Mouse (Mus musculus) heart, postnatal 10 days (tissue): Measurements from ENCODE around the gene Rfc1. TPM values are rescaled to one million over a fixed set of nuclear protein-coding genes. Genes with fewer than 3 reads are reported as not detected.
"Not testable (repeated sequence)": the region's sequence is repeated elsewhere in the genome, so short reads cannot be mapped to it uniquely, and the experiment has no call there.

Experiments
- DNase-seq, 2 experiments: peaks; one replicate each; pipeline ENCODE4 v3.0.0; 2021
- intact Hi-C: fragments of 180-260 bp; cut with DNase I; formaldehyde crosslinking; loops from one replicate; pipeline ENCODE4 v1.15.1; 2025
- total RNA-seq, 2 experiments: library from RNA; stranded (reverse); gene quantifications; 2 replicates each; pipeline ENCODE4 v1.2.3; 2021

Rfc1 gene
- total RNA-seq, 2 experiments from 2014 or later = 27.3 to 30.5 TPM

DNA sequence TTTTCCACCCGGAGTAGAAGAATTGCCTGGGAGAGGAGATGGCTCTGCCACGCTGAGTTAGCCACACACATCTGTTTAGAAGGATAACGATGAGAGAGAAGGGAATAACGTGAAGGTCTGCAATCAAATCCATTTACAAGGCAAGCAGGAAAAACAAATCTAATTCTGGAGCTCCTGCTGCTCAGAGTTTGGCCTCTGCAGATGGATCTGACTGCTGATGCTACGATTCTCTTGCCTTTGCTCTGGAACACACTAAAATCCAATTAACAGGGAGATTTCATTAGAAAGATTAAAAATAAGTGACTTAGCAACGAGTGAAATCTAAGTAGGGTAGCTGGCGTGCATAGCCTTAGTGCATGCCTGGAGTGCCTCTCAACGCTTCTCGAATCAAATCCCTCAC, 30.0 kb downstream of the Rfc1 start:
- no peak for DNase-seq
- intact Hi-C loops = no loop called here

DNA sequence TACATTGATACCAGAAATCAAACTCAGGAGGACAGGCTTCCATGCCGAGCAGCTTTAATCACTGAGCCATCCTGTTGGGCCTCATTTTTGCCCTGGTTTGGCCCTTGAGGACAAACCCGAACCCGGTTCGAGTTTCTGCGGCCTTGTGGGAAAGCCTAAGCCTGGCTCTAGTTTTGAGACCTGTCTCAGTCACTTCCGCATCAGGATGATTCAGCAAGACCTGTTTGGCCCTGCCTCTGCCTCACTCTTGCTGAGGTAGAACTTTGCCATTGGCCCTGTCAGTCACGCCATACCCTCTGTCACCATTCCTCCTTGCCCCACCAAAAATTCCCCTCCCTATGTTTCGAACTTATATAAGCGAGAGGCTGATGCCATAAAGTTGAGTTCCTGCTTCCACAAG, 35.3 kb downstream of the Rfc1 start:
- intact Hi-C loops = no loop called here
- no peak for DNase-seq

DNA sequence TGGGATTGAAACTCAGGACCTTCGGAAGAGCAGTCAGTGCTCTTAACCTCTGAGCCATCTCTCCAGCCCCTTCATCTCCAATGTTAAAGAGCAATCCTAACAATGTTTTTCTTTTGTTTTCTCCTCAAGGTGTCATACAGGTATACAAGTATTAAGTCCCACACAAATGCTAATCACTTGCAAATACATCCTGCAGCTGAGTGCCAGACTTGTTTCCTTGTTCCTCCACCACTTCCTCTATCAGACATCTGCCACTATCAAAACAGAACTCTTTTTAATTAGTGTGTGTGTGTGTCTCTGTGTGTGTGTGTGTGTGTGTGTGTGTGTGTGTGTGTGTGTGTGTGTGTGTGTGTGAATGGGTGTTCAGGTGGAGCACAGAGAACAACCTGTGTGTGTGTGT, 35.8 kb downstream of the Rfc1 start:
- DNase-seq, intact Hi-C loops: not testable (repeated sequence)

DNA sequence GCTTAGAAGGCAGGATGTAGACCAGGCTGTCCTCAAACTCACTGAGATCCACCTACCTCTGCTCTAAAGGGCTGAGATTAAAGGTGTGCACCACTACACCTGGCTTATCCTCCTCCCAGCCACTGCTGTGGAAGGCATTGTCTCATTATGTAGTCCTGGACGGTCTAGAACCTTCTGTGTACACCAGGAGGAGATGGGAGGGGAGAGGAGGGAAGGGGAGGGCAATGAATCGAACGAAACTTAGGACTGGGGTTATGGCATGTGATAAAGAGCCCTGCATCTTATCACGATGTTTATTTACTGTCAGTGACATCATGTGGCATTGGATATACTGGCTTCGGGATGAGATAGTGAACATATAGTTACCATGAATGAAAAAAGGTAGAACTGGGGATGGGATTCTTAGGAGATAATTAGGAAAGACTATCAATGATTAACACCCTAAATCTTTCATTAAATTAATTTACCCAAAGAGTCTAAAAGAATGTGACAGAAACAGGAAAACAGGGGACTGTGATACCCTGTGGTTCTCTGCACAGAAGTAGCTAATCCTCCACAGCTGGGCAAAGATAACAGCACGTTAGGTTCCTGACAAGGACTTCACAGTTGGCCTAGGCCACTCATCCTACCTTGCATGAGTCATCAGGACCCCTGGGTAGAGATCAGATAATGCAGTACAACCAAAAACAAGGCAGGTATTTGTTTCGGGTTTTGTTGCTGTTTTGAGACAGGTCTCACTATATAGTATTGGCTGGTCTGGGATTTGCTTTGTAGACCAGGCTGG, 37.1 kb downstream of the Rfc1 start:
- intact Hi-C loops = no loop called here
- DNase-seq = no peak

- intact Hi-C loops = no loop called here
- DNase-seq = no peak
These were observed 41.2 kb downstream of the Rfc1 start for GRCm38 (mm10) chr5:65294270-65294669.

GRCm38 (mm10) chr5:65293627-65294026, 41.8 kb downstream of the Rfc1 start:
- intact Hi-C loops = no loop called here
- no peak for DNase-seq

GRCm38 (mm10) chr5:65289009-65289408, 46.5 kb downstream of the Rfc1 start:
- DNase-seq, intact Hi-C loops: not testable (repeated sequence)

GRCm38 (mm10) chr5:65287751-65288701, 47.4 kb downstream of the Rfc1 start:
- no peak for DNase-seq
- intact Hi-C loops = no loop called here

DNA sequence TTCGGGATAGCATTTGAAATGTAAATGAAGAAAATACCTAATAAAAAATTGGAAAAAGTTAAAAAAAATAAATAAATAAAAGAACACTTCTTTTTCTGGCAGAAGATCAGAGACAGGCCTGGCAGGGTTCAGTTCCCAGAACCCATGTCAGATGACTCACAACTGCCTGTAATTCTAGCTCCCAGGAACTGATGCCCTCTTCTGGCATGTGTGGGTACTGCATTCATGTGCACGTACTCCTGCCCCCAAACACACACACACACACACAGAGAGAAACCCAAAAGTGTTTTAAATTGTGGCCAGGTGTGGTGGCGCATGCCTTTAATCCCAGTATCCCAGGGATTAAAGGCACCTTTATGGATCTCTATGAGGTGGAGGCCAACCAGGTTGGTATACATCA, 51.3 kb downstream of the Rfc1 start:
- peak in 1 of 2 experiments; percentile 19 for DNase-seq
- intact Hi-C loops = no loop called here

- no peak for DNase-seq
- intact Hi-C loops = no loop called here
These were observed 54.3 kb downstream of the Rfc1 start for GRCm38 (mm10) chr5:65281216-65281615.

GRCm38 (mm10) chr5:65279133-65279651, 56.3 kb downstream of the Rfc1 start:
- DNase-seq = peak; percentile 6 to 9
- intact Hi-C loops = no loop called here

DNA sequence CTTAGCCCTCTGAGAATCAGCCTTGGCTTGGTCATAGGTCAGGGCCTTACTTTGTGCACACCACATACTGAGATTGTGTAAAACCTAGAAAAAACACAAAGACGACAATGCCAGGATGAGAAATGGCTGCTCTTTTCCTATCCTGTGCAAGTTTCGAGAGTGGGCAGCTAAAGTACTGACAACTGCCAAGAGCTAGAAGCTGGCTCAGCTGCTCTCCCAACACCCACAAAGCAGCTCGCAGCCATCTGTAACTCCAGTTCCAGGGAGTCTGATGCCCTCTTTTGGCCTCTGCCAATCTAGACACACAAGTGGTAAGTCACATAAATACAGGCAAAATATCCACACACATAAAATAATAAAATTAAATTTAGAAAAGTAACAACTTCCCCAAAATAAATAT, 61.5 kb downstream of the Rfc1 start:
- no peak for DNase-seq
- intact Hi-C loops = no loop called here

DNA sequence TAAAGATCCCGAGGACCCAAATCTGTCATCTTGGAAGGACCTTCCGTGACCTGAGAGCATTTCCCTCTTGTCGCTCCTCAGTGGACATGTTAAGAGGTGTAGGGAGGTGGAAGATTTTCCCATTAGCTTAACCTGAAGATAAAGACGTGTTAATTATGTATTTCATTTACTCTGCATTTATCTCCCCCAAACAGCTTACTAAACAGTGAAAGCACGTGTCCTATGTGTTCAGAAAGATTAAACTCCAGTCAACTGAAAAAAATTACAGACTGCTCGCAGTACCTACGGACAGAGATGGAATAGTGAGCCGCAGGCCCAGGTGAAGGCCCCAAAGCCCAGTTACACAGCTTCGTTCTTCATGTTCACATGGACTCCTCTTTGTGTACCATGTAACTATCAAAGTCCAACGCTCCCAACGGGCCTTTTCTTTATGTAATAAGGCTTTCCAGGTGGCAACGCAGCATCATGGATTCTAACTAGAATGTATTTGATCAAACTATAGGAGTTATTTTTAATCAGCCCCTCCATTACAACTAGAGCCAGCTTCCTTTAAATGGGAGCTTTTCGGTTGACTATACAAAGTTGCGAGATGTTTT, 77.5 kb downstream of the Rfc1 start:
- intact Hi-C loops = no loop called here
- DNase-seq = no peak

DNA sequence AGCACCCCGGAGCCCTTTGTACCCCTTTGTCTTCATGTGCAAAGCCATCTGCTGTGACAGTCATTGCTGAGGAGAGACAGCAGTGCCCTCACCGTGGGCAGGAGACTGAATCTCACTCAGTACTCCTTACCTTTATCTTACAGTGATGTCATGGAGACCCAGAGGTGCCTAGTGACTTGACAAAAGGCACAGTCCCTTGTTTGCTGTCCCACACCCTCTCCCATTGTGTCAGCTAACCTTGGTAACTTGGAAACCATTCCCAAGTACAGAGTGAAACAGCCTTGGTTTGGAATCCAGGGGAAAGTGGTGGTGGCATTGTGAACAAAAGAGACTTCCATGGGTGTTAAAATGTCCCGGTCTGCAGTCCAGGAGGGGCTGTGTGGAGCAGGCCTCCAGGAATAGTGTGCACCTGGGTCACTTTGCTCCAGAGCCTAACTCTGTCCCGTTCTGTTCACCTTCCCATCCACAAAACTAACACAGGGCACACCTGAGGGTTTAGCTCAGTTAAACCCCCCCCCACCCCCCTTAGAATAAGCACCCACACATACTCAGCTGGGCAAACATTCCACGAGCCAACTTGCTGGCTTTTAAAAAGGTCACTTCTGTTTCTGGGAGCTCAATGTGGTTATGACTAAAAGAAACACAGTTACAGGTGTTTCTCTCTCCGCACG, 85.2 kb downstream of the Rfc1 start:
- intact Hi-C loops = no loop called here
- DNase-seq = no peak

DNA sequence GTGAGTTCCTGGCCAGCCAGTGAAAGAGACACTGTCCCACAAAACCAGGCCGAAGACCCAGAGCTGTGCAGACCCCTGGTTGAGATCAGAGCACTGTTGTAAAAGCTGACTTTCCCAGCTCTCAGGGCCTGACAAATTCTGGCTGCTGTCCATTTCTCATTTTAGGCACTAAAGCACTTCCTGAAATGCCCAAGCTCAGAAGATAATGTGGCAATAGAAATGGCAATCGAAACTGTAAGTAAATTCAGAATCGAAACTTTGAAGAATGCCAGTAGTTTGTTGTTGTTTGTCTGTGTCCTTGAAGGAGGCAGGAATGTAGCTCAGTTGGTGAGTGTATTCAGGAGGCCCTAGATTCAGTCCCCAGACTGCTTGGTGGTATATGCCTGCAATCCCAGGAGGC, 88.2 kb downstream of the Rfc1 start:
- intact Hi-C loops = loop anchor here (10.0 kb wide), 2 partner anchors 172 to 362 kb away; no protein-coding TSS in a partner anchor
- DNase-seq = no peak

DNA sequence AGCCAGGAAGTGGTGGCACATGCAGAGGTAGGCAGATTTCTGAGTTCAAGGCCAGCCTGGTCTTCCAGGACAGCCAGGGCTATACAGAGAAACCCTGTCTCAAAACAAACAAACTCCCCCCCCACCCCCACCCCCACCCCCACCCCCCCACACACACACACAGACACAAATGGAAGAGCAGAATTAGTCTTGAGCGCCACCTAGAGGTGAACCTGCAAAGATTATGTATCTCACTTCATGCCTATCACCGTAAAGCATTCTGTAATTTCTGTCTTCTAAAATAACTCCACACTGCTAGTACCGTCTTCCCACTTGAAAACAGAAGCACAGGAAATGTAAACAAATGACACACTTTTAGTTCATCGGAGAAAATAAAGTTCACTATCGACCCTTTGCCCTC, 92.7 kb downstream of the Rfc1 start:
- peak; percentile 18 to 66 for DNase-seq
- intact Hi-C loops = loop anchor here (2.0 to 10.0 kb wide), 3 partner anchors 168 to 358 kb away; no protein-coding TSS in a partner anchor

DNA sequence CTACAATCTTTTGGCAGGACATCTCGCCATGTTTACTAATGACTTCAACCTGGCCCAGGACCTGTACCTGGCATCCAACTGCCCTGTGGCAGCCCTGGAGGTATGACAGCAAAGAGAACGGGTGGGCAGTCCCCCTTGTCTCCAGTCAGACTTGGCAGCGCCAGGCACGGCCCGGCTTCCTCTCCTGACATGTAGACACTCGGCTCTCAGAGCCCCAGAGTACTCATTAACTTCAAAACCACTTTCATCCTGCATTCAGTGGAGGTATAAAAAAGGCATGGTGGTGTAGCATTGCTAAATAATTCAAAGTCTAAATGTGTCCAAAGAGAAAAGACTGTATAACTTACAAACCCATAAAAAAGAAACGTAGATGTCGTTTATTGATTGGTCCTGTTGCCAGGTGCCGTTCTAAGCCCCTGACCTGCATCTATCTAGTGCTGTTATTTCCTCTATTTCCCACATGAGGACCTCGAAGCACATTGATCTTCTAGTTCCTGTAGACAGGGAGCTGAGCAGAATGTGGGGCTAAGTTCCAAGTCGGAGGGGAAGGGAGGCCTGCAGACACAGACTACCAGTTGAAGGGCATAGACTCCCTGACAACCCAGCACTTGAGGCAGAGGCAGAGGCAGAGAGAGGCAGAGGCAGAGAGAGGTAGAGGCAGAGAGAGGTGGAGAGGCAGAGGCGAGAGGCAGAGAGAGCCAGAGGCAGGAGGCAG, 104.0 kb downstream of the Rfc1 start:
- DNase-seq = no peak
- intact Hi-C loops = no loop called here

- intact Hi-C loops = no loop called here
- no peak for DNase-seq
These were observed 111.4 kb downstream of the Rfc1 start for GRCm38 (mm10) chr5:65224056-65224455.

GRCm38 (mm10) chr5:65221037-65221436, 114.4 kb downstream of the Rfc1 start:
- intact Hi-C loops = no loop called here
- no peak for DNase-seq
